Mouse (Mus musculus) lung, embryonic 14.5 days (tissue): ENCODE data around the gene Gm4756. TPM values are rescaled to one million over a fixed set of nuclear protein-coding genes. Genes with fewer than 3 reads are reported as not detected.

Experiments used
- ATAC-seq: fragments of 200-750 bp; cut with Nextera tagmentation; 2 replicates; pipeline ENCODE4 v1.8.0; 2017; ENCODE audit warnings: mild to moderate bottlenecking, moderate TSS enrichment, moderate library complexity; ENCODE audit not compliant: insufficient read depth
- DNase-seq: peaks from one replicate; pipeline ENCODE4 v3.0.0-alpha.2; 2015
- H3K27ac ChIP-seq: fragments of 300-500 bp; sonication (generic); 2 replicates; pipeline ENCODE4 v1.5.1; 2014; ENCODE audit warnings: low read depth, mild to moderate bottlenecking, moderate library complexity
- H3K27me3 ChIP-seq: fragments of 300-500 bp; sonication (generic); 2 replicates; pipeline ENCODE4 v1.6.1; 2014; ENCODE audit warnings: low read length, control low read depth; ENCODE audit not compliant: insufficient read depth
- H3K36me3 ChIP-seq: fragments of 300-500 bp; sonication (generic); 2 replicates; pipeline ENCODE4 v1.6.1; 2014; ENCODE audit warnings: control low read depth; ENCODE audit not compliant: insufficient read depth
- H3K4me1 ChIP-seq: fragments of 300-500 bp; sonication (generic); 2 replicates; pipeline ENCODE4 v1.6.1; 2014; ENCODE audit warnings: antibody characterized with exemption, control low read depth; ENCODE audit not compliant: insufficient read depth
- H3K4me2 ChIP-seq: fragments of 300-500 bp; sonication (generic); 2 replicates; pipeline ENCODE4 v1.6.1; 2014; ENCODE audit warnings: mild to moderate bottlenecking
- H3K4me3 ChIP-seq: fragments of 300-500 bp; sonication (generic); 2 replicates; pipeline ENCODE4 v1.5.1; 2014; ENCODE audit warnings: low read depth, low read length
- H3K9ac ChIP-seq: fragments of 300-500 bp; sonication (generic); 2 replicates; pipeline ENCODE4 v1.6.1; 2014
- H3K9me3 ChIP-seq: fragments of 300-500 bp; sonication (generic); 2 replicates; pipeline ENCODE4 v1.6.1; 2016; ENCODE audit warnings: low read depth, low read length, control low read depth
- CTCF ChIP-seq: IDR thresholded peaks from 2 replicates; pipeline ENCODE4 v1.5.1; 2016; ENCODE audit warnings: antibody characterized with exemption, low read depth
- WGBS: fragments of 180-500 bp; shearing (Covaris S2); extraction: QIAGEN DNeasy Blood & Tissue Kit; methylation state at CpG from one replicate; pipeline ENCODE4 v1.1.7; 2014; 5-methylcytosine and 5-hydroxymethylcytosine counted together
- polyA plus RNA-seq: library from polyadenylated mRNA; unstranded; fragments of >200 nt; fragmentation: Nextera tagmentation; extraction: Ambion mirVana; gene quantifications from 2 replicates; pipeline ENCODE4 v1.2.1, GENCODE M21; 2014

The Gm4756 gene
- polyA plus RNA-seq, 1 experiment from 2014 or later, result not detected

DNA sequence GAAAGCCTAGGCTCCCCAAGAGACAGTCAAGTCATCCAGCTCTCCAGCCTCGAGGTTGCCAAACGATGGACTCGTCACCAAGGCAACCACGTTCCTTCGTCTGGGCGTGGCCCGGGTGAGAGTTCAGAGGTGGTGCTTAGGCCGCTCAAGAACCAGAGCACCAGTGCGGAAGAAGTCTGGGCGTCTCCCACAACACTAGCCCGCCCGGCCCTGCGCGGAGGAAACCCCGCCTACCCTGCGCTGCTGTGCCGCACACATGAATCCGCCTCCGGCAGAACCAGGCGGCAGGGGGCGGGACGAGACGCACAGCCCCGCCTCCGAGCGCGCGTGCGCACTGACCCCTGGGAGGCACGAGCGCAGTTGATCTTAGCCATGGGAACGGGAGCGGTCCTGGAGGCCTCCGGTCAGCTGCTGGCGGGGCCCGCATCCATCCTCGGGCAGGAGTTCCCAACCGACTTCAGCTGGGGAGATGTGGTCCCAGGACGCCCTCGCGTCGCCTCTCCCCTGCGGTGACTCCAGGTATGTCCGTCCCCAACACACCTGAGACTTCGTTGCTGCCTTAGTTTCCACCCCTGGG lies 113.4 kb downstream of the Gm4756 start, which contains the start of gene Pcnx4:
TSS of gene Pcnx4 (plus strand) at position 363 of the 577 bp plus-strand sequence.
- H3K36me3 ChIP-seq, result no peaks in the 10 kb centered on the region
- WGBS, result under 1% methylated on average over 45 of the region's 45 CpGs
- peak within 1 kb of the TSS; percentile 62 for H3K9ac ChIP-seq
- H3K4me3 ChIP-seq, result peak within 1 kb of the TSS; percentile 67
- peak within 1 kb of the TSS; percentile 66 for H3K4me2 ChIP-seq
- ATAC-seq, result peak; percentile 100
- H3K27me3 ChIP-seq, result no peaks in the 10 kb centered on the region
- no peaks in the 10 kb centered on the region for H3K4me1 ChIP-seq
- peak; percentile 33 for TF ChIP-seq CTCF
- peak; percentile 99 for DNase-seq
- H3K27ac ChIP-seq, result peak within 1 kb of the TSS; percentile 5; the same call in 1 of the 2 replicates
- no peaks in the 10 kb centered on the region for H3K9me3 ChIP-seq

- H3K36me3 ChIP-seq, result no peaks in the 10 kb centered on the region
- no peaks in the 10 kb centered on the region for H3K9me3 ChIP-seq
- WGBS, result 32% methylated on average over 3 of the region's 3 CpGs
- DNase-seq (peak; percentile 36), ATAC-seq (no peak; the same call in 1 of the 2 replicates)
- H3K27me3 ChIP-seq, result no peaks in the 10 kb centered on the region
- no peak overlapping the region for H3K27ac ChIP-seq
- H3K4me2 ChIP-seq, result peak overlapping the region; percentile 66
- peak overlapping the region; percentile 26; the same call in 1 of the 2 replicates for H3K9ac ChIP-seq
- TF ChIP-seq CTCF, result no peak
- H3K4me1 ChIP-seq, result no peaks in the 10 kb centered on the region
- H3K4me3 ChIP-seq, result peak overlapping the region; percentile 67
These were observed 113.9 kb downstream of the Gm4756 start for GRCm38 (mm10) chr12:72535599-72535998.

- no peaks in the 10 kb centered on the region for H3K27me3 ChIP-seq
- no peak overlapping the region for H3K27ac ChIP-seq
- no peaks in the 10 kb centered on the region for H3K9me3 ChIP-seq
- 76% methylated on average over 6 of the region's 6 CpGs for WGBS
- no peak overlapping the region for H3K9ac ChIP-seq
- no peak overlapping the region for H3K4me3 ChIP-seq
- no peak overlapping the region for H3K4me2 ChIP-seq
- no peak for TF ChIP-seq CTCF
- ATAC-seq (no peak), DNase-seq (no peak)
- no peaks in the 10 kb centered on the region for H3K4me1 ChIP-seq
- H3K36me3 ChIP-seq, result no peaks in the 10 kb centered on the region
These were observed 115.5 kb downstream of the Gm4756 start for GRCm38 (mm10) chr12:72533986-72534385.

DNA sequence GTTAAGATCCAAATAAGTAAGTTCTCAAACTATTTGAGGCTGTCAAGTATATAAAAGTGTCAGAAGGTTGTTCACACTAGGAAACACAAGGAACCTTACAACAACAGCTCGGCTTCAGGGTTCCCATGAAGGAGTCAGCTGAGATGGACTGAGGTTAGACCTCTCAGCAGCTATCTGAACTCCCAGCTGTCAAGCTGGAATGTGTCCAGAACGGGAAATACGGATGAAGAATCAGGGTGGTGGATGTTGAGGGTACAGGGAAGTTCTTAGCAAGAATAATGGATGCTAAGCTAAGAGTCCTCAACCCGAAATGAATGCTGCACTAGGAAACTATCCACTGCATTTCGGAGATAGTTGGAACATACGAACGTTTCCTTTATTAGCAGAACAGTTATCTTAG lies 117.2 kb downstream of the Gm4756 start:
- DNase-seq (no peak), ATAC-seq (no peak)
- H3K4me1 ChIP-seq, result no peaks in the 10 kb centered on the region
- no peak for TF ChIP-seq CTCF
- H3K4me2 ChIP-seq, result no peak overlapping the region
- no peak overlapping the region for H3K4me3 ChIP-seq
- H3K36me3 ChIP-seq, result no peaks in the 10 kb centered on the region
- no peak overlapping the region for H3K9ac ChIP-seq
- no peaks in the 10 kb centered on the region for H3K27me3 ChIP-seq
- WGBS, result 55% methylated on average over 7 of the region's 7 CpGs
- no peak overlapping the region for H3K27ac ChIP-seq
- no peaks in the 10 kb centered on the region for H3K9me3 ChIP-seq

Other genes with a start within 250 kb of the Gm4756 start
- 9.4 and 9.8 TPM in 2 replicates for gene Rtn1, start 240.6 kb downstream of the Gm4756 start, polyA plus RNA-seq
- gene Lrrc9, start 207.8 kb downstream of the Gm4756 start, polyA plus RNA-seq, result 0.29 and 0.87 TPM in 2 replicates
- 10.8 and 11.5 TPM in 2 replicates for gene Pcnx4, start 113.3 kb downstream of the Gm4756 start, polyA plus RNA-seq
- gene Dhrs7, start 15.2 kb upstream of the Gm4756 start, polyA plus RNA-seq, result 20.9 and 29.9 TPM in 2 replicates
- 64.9 and 65.1 TPM in 2 replicates for gene Ppm1a, start 107.8 kb upstream of the Gm4756 start, polyA plus RNA-seq